Mouse (Mus musculus): ENCODE measurements around the gene Agtrap. TPM values are rescaled to one million over a fixed set of nuclear protein-coding genes. Genes with fewer than 3 reads are reported as not detected.

Agtrap gene
- polyA plus RNA-seq, 1 experiment from 2014 or later: 19.6 TPM

DNA sequence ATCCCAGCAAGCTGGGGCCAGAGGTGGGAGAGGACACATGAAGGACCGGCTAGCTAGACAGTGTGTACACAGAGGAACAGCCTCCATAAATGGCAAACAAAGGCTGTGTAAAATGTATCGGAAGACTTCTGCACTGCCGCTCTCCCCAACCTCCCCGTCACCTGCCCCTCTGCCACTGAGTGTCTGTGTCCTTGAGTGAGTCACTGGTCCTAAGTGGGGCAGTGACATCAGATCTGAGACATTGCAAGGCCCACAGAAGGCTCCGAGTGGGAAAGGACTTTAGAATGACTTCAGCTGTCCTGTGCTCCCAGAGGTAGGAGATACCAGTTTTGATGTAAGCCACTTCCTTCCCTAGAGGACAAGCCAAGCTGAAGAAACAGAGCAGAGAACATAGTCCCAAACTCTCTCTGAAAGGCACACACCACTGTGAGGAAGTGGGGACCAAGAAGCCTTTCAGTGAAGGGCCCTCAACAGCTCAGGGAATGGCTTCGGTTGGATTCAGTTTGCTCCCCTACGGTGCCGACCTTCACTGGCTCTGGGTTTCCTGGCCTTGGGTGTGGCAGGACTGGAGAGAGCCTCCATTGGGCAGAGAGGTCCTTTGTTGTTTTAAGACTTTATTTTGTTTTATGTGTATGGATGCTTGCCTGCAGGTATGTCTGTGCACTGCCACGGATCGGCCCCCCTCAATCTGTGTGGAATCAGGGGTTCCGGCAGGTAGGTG lies 4.9 kb upstream of the Agtrap start:
- Histone ChIP-seq H3K4me1 (ENCODE audit: control insufficient read depth, insufficient read depth, low read length) (no peaks in the 10 kb centered on the region), H3K9ac (ENCODE audit: low read depth, low read length) (no peak overlapping the region), H3K4me3 (ENCODE audit: low read length) (no peak overlapping the region), H3K27me3 (replicated peaks; ENCODE audit: control insufficient read depth, insufficient read depth, low read length) (no peaks in the 10 kb centered on the region), H3K4me2 (ENCODE audit: low read depth, low read length) (no peak overlapping the region), H3K27ac (ENCODE audit: low read length) (no peak overlapping the region), H3K9me3 (ENCODE audit: control insufficient read depth, low read length) (no peaks in the 10 kb centered on the region), H3K36me3 (ENCODE audit: control insufficient read depth, insufficient read depth, low read length) (no peaks in the 10 kb centered on the region)
- ATAC-seq: no peak
- 76% methylated on average over 11 of the region's 11 CpGs for WGBS

GRCm38 (mm10) chr4:148091181-148091580 lies 3.4 kb upstream of the Agtrap start:
- H3K4me3 ChIP-seq (ENCODE audit: low read length): no peak overlapping the region
- no peak overlapping the region for H3K27ac ChIP-seq (ENCODE audit: low read length)
- H3K9ac ChIP-seq (ENCODE audit: low read depth, low read length): no peak overlapping the region
- H3K9me3 ChIP-seq (ENCODE audit: control insufficient read depth, low read length): no peaks in the 10 kb centered on the region
- peaks cover 10% of the 10 kb centered on the region for H3K4me1 ChIP-seq (ENCODE audit: control insufficient read depth, insufficient read depth, low read length)
- H3K4me2 ChIP-seq (ENCODE audit: low read depth, low read length): no peak overlapping the region
- WGBS: 90% methylated on average over 1 of the region's 1 CpGs
- no peak for ATAC-seq
- no peaks in the 10 kb centered on the region for H3K27me3 ChIP-seq (replicated peaks; ENCODE audit: control insufficient read depth, insufficient read depth, low read length)
- H3K36me3 ChIP-seq (ENCODE audit: control insufficient read depth, insufficient read depth, low read length): no peaks in the 10 kb centered on the region

DNA sequence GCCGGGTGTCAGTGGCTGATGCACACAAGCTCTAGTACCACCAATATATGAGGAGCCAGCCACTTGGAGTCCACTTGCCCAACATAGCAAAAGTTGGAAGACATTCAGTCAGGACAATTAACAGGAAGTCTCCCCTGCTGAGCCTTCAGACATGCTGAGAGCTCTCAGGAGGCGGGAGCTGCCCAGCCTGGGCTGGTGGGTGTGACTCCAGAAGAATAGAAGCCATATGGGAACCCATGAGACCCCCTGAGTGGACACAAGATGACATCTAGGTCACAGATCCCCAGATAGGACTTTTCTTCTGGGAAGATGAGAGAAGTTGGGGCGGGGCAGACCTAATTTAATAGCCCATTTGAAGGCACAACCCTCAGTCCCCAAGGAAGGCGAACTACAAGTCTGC lies 1.3 kb upstream of the Agtrap start:
- Histone ChIP-seq H3K9me3 (ENCODE audit: control insufficient read depth, low read length) (no peaks in the 10 kb centered on the region), H3K9ac (ENCODE audit: low read depth, low read length) (no peak overlapping the region), H3K4me3 (ENCODE audit: low read length) (no peak overlapping the region), H3K36me3 (ENCODE audit: control insufficient read depth, insufficient read depth, low read length) (no peaks in the 10 kb centered on the region), H3K4me1 (ENCODE audit: control insufficient read depth, insufficient read depth, low read length) (peaks cover 25% of the 10 kb centered on the region), H3K27me3 (replicated peaks; ENCODE audit: control insufficient read depth, insufficient read depth, low read length) (no peaks in the 10 kb centered on the region), H3K4me2 (ENCODE audit: low read depth, low read length) (no peak overlapping the region), H3K27ac (ENCODE audit: low read length) (no peak overlapping the region)
- 73% methylated on average over 4 of the region's 4 CpGs for WGBS
- ATAC-seq: no peak

- H3K27ac ChIP-seq (ENCODE audit: low read length): peak overlapping the region; percentile 57
- peaks cover 26% of the 10 kb centered on the region for H3K4me1 ChIP-seq (ENCODE audit: control insufficient read depth, insufficient read depth, low read length)
- peak overlapping the region; percentile 87 for H3K4me2 ChIP-seq (ENCODE audit: low read depth, low read length)
- H3K4me3 ChIP-seq (ENCODE audit: low read length): peak overlapping the region; percentile 88
- 5% methylated on average over 30 of the region's 30 CpGs for WGBS
- H3K36me3 ChIP-seq (ENCODE audit: control insufficient read depth, insufficient read depth, low read length): no peaks in the 10 kb centered on the region
- H3K9me3 ChIP-seq (ENCODE audit: control insufficient read depth, low read length): no peaks in the 10 kb centered on the region
- no peaks in the 10 kb centered on the region for H3K27me3 ChIP-seq (replicated peaks; ENCODE audit: control insufficient read depth, insufficient read depth, low read length)
- ATAC-seq: peak; percentile 65
- H3K9ac ChIP-seq (ENCODE audit: low read depth, low read length): peak overlapping the region; percentile 90
These were observed 532 bp downstream of the Agtrap start for GRCm38 (mm10) chr4:148087091-148087906.

GRCm38 (mm10) chr4:148085907-148086305 lies 1.9 kb downstream of the Agtrap start:
- 0 out of 2 replicates have a peak overlapping the region, but pooled peaks have one; percentile 33 for H3K9ac ChIP-seq (ENCODE audit: low read depth, low read length)
- no peak overlapping the region for H3K27ac ChIP-seq (ENCODE audit: low read length)
- ATAC-seq: no peak
- no peaks in the 10 kb centered on the region for H3K9me3 ChIP-seq (ENCODE audit: control insufficient read depth, low read length)
- H3K4me3 ChIP-seq (ENCODE audit: low read length): no peak overlapping the region
- 77% methylated on average over 3 of the region's 3 CpGs for WGBS
- H3K27me3 ChIP-seq (replicated peaks; ENCODE audit: control insufficient read depth, insufficient read depth, low read length): no peaks in the 10 kb centered on the region
- H3K4me2 ChIP-seq (ENCODE audit: low read depth, low read length): no peak overlapping the region
- peaks cover 26% of the 10 kb centered on the region for H3K4me1 ChIP-seq (ENCODE audit: control insufficient read depth, insufficient read depth, low read length)
- no peaks in the 10 kb centered on the region for H3K36me3 ChIP-seq (ENCODE audit: control insufficient read depth, insufficient read depth, low read length)

- H3K4me1 ChIP-seq (ENCODE audit: control insufficient read depth, insufficient read depth, low read length): peaks cover 26% of the 10 kb centered on the region
- WGBS: 44% methylated on average over 9 of the region's 10 CpGs
- no peak for ATAC-seq
- H3K4me2 ChIP-seq (ENCODE audit: low read depth, low read length): no peak overlapping the region
- no peaks in the 10 kb centered on the region for H3K27me3 ChIP-seq (replicated peaks; ENCODE audit: control insufficient read depth, insufficient read depth, low read length)
- H3K27ac ChIP-seq (ENCODE audit: low read length): no peak overlapping the region
- 0 out of 2 replicates have a peak, but pooled peaks cover 2% of the 10 kb centered on the region for H3K36me3 ChIP-seq (ENCODE audit: control insufficient read depth, insufficient read depth, low read length)
- 0 out of 2 replicates have a peak overlapping the region, but pooled peaks have one; percentile 33 for H3K9ac ChIP-seq (ENCODE audit: low read depth, low read length)
- H3K9me3 ChIP-seq (ENCODE audit: control insufficient read depth, low read length): no peaks in the 10 kb centered on the region
- no peak overlapping the region for H3K4me3 ChIP-seq (ENCODE audit: low read length)
These were observed 2.5 kb downstream of the Agtrap start for GRCm38 (mm10) chr4:148085131-148085906.

DNA sequence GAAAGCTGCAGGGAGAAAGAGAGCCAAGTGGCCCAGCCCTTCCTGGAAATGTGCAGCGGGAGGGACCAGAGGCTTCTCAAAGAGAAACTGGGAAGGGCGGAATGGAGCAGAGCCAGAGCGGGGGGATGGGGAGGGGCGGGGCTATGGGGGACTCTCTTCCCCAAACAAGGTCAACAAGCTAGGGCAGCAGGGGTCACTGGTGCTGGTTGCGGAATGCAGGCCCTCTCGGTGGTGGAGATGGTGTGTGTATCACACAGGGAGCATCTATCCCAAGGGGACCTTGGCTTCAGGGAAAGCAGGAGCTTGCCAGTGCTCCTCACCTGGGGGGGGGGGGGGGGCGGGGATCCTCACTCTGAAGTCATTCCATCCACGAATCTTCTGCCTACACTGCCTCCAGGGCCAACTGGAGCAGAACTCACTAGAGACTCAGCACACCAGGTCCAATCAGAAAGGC lies 3.5 kb downstream of the Agtrap start:
- Histone ChIP-seq H3K9ac (ENCODE audit: low read depth, low read length) (no peak overlapping the region), H3K4me2 (ENCODE audit: low read depth, low read length) (no peak overlapping the region), H3K9me3 (ENCODE audit: control insufficient read depth, low read length) (no peaks in the 10 kb centered on the region), H3K27me3 (replicated peaks; ENCODE audit: control insufficient read depth, insufficient read depth, low read length) (no peaks in the 10 kb centered on the region), H3K36me3 (ENCODE audit: control insufficient read depth, insufficient read depth, low read length) (0 out of 2 replicates have a peak, but pooled peaks cover 5% of the 10 kb centered on the region), H3K27ac (ENCODE audit: low read length) (no peak overlapping the region), H3K4me1 (ENCODE audit: control insufficient read depth, insufficient read depth, low read length) (peaks cover 26% of the 10 kb centered on the region), H3K4me3 (ENCODE audit: low read length) (no peak overlapping the region)
- no peak for ATAC-seq
- WGBS: 29% methylated on average over 7 of the region's 8 CpGs

- no peak overlapping the region for H3K9ac ChIP-seq (ENCODE audit: low read depth, low read length)
- H3K4me3 ChIP-seq (ENCODE audit: low read length): no peak overlapping the region
- no peaks in the 10 kb centered on the region for H3K27me3 ChIP-seq (replicated peaks; ENCODE audit: control insufficient read depth, insufficient read depth, low read length)
- H3K9me3 ChIP-seq (ENCODE audit: control insufficient read depth, low read length): no peaks in the 10 kb centered on the region
- WGBS: 54% methylated on average over 21 of the region's 21 CpGs
- H3K4me1 ChIP-seq (ENCODE audit: control insufficient read depth, insufficient read depth, low read length): peaks cover 26% of the 10 kb centered on the region
- no peak for ATAC-seq
- H3K36me3 ChIP-seq (ENCODE audit: control insufficient read depth, insufficient read depth, low read length): 0 out of 2 replicates have a peak, but pooled peaks cover 5% of the 10 kb centered on the region
- H3K4me2 ChIP-seq (ENCODE audit: low read depth, low read length): no peak overlapping the region
- H3K27ac ChIP-seq (ENCODE audit: low read length): no peak overlapping the region
These were observed 4.5 kb downstream of the Agtrap start for GRCm38 (mm10) chr4:148083176-148083899.

Data from intestine, embryonic 16.5 days (tissue).